Mouse (Mus musculus): ENCODE measurements at regions not wholly inside any gene's neighbourhood (a gene's known extent, or its start where the extent isn't known, plus 50 kb on each side); places are given as distances from the start of the nearest gene placed in this dataset.

DNA sequence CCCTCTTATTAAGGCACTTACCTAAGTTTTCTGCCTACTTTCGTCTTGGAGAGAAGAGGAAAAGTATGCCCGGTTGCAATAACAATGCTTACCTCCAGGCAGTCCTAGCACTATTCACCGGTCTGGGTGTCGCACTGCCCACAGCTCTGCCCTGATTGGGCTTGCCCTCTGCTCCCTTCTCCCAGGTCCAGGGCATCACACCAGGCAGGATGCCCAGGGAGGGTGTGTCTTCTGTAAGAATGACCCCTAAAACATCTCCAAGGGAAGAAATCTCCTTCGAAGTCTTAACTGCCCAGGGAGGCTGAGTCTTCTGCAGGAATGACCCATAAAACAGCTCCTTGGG is 49.9 kb upstream of the Cdh5 start:
- Histone ChIP-seq H3K4me2 (ENCODE audit: low read length) (no peak overlapping the region), H3K36me3 (ENCODE audit: control insufficient read depth, insufficient read depth, low read length) (no peaks in the 10 kb centered on the region), H3K9ac (ENCODE audit: low read length) (no peak overlapping the region), H3K9me3 (ENCODE audit: control insufficient read depth, low read length) (no peaks in the 10 kb centered on the region), H3K27me3 (ENCODE audit: control insufficient read depth, insufficient read depth, low read length) (no peaks in the 10 kb centered on the region; the same call in 1 of the 2 replicates), H3K27ac (replicated peaks in 1 of 2; ENCODE audit: control insufficient read depth in 1 of 2, insufficient read depth in 1 of 2, low read depth in 2 of 2, low read length in 2 of 2) (no peak overlapping the region), H3K4me3 (ENCODE audit: control insufficient read depth in 1 of 2, insufficient read depth in 1 of 2, low read depth in 1 of 2, low read length in 2 of 2) (no peak overlapping the region), H3K4me1 (ENCODE audit: control insufficient read depth in 2 of 2, insufficient read depth in 2 of 2, low read length in 2 of 2) (no peaks in the 10 kb centered on the region)
- no peak for ATAC-seq (ENCODE audit: insufficient number of reproducible peaks, insufficient read depth, low FRiP score, low read depth)
- 53% methylated on average over 5 of the region's 5 CpGs for WGBS
